Comparison of ENCODE assay signal across 17 mouse cellular contexts in the genomic region with DNA sequence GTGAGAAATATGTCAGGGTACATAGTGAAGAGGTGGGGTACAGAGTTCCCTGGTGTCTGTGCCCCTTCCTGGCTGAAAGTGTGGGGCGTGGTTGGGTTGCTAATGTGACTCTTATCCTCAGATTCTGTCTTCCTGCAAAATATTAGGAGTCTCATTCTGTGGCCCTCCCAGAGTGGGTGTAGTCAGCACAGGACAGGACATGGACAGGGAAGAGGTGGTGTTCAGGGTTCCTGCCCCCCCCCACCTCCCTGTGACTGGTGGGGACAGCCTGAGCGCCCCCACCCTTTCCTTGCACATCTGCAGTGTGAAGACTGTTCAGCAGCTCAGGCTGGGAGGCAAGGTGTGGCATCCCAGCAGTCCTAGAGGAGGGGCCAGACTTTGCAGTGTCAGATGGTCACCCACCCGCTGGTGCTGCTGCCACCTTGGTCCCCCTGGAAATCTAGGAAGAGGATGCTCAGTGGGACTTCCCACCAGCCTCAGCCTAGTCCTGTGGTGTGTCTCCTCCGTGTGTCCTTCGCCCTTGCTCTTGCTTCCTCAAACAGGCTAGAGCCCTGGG. TPM values are rescaled to one million over a fixed set of nuclear protein-coding genes. Genes with fewer than 3 reads are reported as not detected.
DNase-seq lines count a peak whose midpoint lies in the region; ATAC-seq and TF ChIP-seq lines count a peak whose summit lies in the region.
"Had no signal": no experiment of that assay in that cellular context is flagged by ENCODE, and none has a peak within 500 bp of the region (broad histone marks: within the 10 kb centered on the region; RNA-seq: fewer than 3 reads in every experiment).

No protein-coding gene starts in this region.

- peak; percentile 16 for DNase-seq in kidney, adult 2 months
- DNase-seq in kidney, adult 8-10 months = no peak
- no peak for DNase-seq in midbrain, embryonic 10.5 days (ENCODE audit: low spot score)
- no peak for DNase-seq in T-cell, adult 2 months (ENCODE audit: low spot score)
- DNase-seq: cerebellum, postnatal 25 days; gastrocnemius, postnatal 25 days; heart, postnatal 36 days; layer of hippocampus, adult 9-11 months; lung, adult 2 months; right cerebral cortex, postnatal 25 days had no signal

- H3K27ac ChIP-seq in forebrain, embryonic 16.5 days (ENCODE audit: low read length) = no peak overlapping the region
- H3K27ac ChIP-seq in forebrain, embryonic 15.5 days (replicated peaks) = no peak overlapping the region
- H3K27ac ChIP-seq in kidney, adult 2 months (ENCODE audit: insufficient read depth, low read depth, low read length) = no peak overlapping the region
- H3K27ac ChIP-seq in midbrain, embryonic 10.5 days (replicated peaks) = 0 out of 2 replicates have a peak overlapping the region, but pooled peaks have one; percentile 18
- H3K27ac ChIP-seq in midbrain, embryonic 16.5 days (ENCODE audit: low read length) = no peak overlapping the region
- H3K27ac ChIP-seq in liver, embryonic 15.5 days (replicated peaks) = peak overlapping the region; percentile 99
- H3K27ac ChIP-seq: embryonic facial prominence, embryonic 10.5 days; hindbrain, postnatal 0 days; kidney, postnatal 0 days had no signal

- no peak for TF ChIP-seq POLR2A in kidney, adult 2 months (IDR thresholded peaks at IDR 0.05; ENCODE audit: low read depth, low read length)

- H3K9ac ChIP-seq in forebrain, embryonic 16.5 days (replicated peaks; ENCODE audit: low read depth, low read length) = no peak overlapping the region
- no peak overlapping the region for H3K9ac ChIP-seq in forebrain, embryonic 15.5 days (replicated peaks)
- H3K9ac ChIP-seq in midbrain, embryonic 16.5 days (ENCODE audit: low read depth, low read length) = no peak overlapping the region
- no peak overlapping the region; the same call in 1 of the 2 replicates for H3K9ac ChIP-seq in liver, embryonic 15.5 days

- H3K36me3 ChIP-seq in forebrain, embryonic 16.5 days (ENCODE audit: control insufficient read depth, insufficient read depth) = no peaks in the 10 kb centered on the region
- no peaks in the 10 kb centered on the region for H3K36me3 ChIP-seq in forebrain, embryonic 15.5 days
- no peaks in the 10 kb centered on the region for H3K36me3 ChIP-seq in kidney, adult 2 months (ENCODE audit: control insufficient read depth, insufficient read depth, low read length)
- H3K36me3 ChIP-seq in midbrain, embryonic 10.5 days = no peaks in the 10 kb centered on the region
- H3K36me3 ChIP-seq in midbrain, embryonic 16.5 days (ENCODE audit: control insufficient read depth, insufficient read depth, low read length) = no peaks in the 10 kb centered on the region
- peaks cover 10% of the 10 kb centered on the region for H3K36me3 ChIP-seq in liver, embryonic 15.5 days (replicated peaks)
- H3K36me3 ChIP-seq: embryonic facial prominence, embryonic 10.5 days had no signal

- no peak overlapping the region for H3K4me3 ChIP-seq in forebrain, embryonic 16.5 days (replicated peaks; ENCODE audit: low read length)
- H3K4me3 ChIP-seq in forebrain, embryonic 15.5 days = no peak overlapping the region
- no peak overlapping the region for H3K4me3 ChIP-seq in kidney, adult 2 months (ENCODE audit: insufficient read depth, low read depth, low read length)
- no peak overlapping the region for H3K4me3 ChIP-seq in midbrain, embryonic 10.5 days
- H3K4me3 ChIP-seq in midbrain, embryonic 16.5 days (ENCODE audit: low read depth, low read length) = no peak overlapping the region
- no peak overlapping the region for H3K4me3 ChIP-seq in liver, embryonic 15.5 days (replicated peaks)
- H3K4me3 ChIP-seq: embryonic facial prominence, embryonic 10.5 days had no signal

- peaks cover 29% of the 10 kb centered on the region for H3K4me1 ChIP-seq in forebrain, embryonic 16.5 days (replicated peaks; ENCODE audit: control insufficient read depth, insufficient read depth, low read length)
- peaks cover 30% of the 10 kb centered on the region for H3K4me1 ChIP-seq in forebrain, embryonic 15.5 days
- H3K4me1 ChIP-seq in kidney, adult 2 months (ENCODE audit: control insufficient read depth, insufficient read depth, low read length) = no peaks in the 10 kb centered on the region
- peaks cover 34% of the 10 kb centered on the region for H3K4me1 ChIP-seq in midbrain, embryonic 10.5 days
- H3K4me1 ChIP-seq in midbrain, embryonic 16.5 days (ENCODE audit: control insufficient read depth, insufficient read depth, low read length) = peaks cover 17% of the 10 kb centered on the region
- peaks cover 97% of the 10 kb centered on the region for H3K4me1 ChIP-seq in liver, embryonic 15.5 days (replicated peaks)

- H3K27me3 ChIP-seq in forebrain, embryonic 16.5 days (replicated peaks; ENCODE audit: control insufficient read depth, insufficient read depth, low read length) = no peaks in the 10 kb centered on the region
- no peaks in the 10 kb centered on the region for H3K27me3 ChIP-seq in forebrain, embryonic 15.5 days
- no peaks in the 10 kb centered on the region for H3K27me3 ChIP-seq in kidney, adult 2 months (replicated peaks; ENCODE audit: control insufficient read depth, insufficient read depth, low read length)
- no peaks in the 10 kb centered on the region for H3K27me3 ChIP-seq in midbrain, embryonic 10.5 days (ENCODE audit: low read depth, poor library complexity, severe bottlenecking)
- no peaks in the 10 kb centered on the region for H3K27me3 ChIP-seq in midbrain, embryonic 16.5 days (ENCODE audit: control insufficient read depth, insufficient read depth, low read depth, low read length)
- 0 out of 2 replicates have a peak, but pooled peaks cover 5% of the 10 kb centered on the region for H3K27me3 ChIP-seq in liver, embryonic 15.5 days

- H3K4me2 ChIP-seq in forebrain, embryonic 16.5 days (ENCODE audit: low read length) = no peak overlapping the region
- no peak overlapping the region for H3K4me2 ChIP-seq in forebrain, embryonic 15.5 days (replicated peaks)
- no peak overlapping the region for H3K4me2 ChIP-seq in midbrain, embryonic 16.5 days (ENCODE audit: low read length)
- peak overlapping the region; percentile 86 for H3K4me2 ChIP-seq in liver, embryonic 15.5 days

- peak; percentile 22; the same call in 1 of the 2 replicates for ATAC-seq in forebrain, embryonic 16.5 days
- no peak for ATAC-seq in forebrain, embryonic 15.5 days (replicated peaks)
- no peak for ATAC-seq in midbrain, embryonic 16.5 days
- ATAC-seq in liver, embryonic 15.5 days (ENCODE audit: insufficient read depth) = no peak
- ATAC-seq: hindbrain, postnatal 0 days had no signal

- TF ChIP-seq CTCF in kidney, adult 2 months (conservative IDR thresholded peaks at IDR 0.05; ENCODE audit: insufficient read depth, insufficient read length, low read depth, low read length) = no peak

- no peaks in the 10 kb centered on the region for H3K9me3 ChIP-seq in forebrain, embryonic 16.5 days (ENCODE audit: control insufficient read depth, low read length)
- no peaks in the 10 kb centered on the region for H3K9me3 ChIP-seq in forebrain, embryonic 15.5 days
- H3K9me3 ChIP-seq in midbrain, embryonic 10.5 days (replicated peaks) = no peaks in the 10 kb centered on the region
- no peaks in the 10 kb centered on the region for H3K9me3 ChIP-seq in midbrain, embryonic 16.5 days (replicated peaks; ENCODE audit: control insufficient read depth, low read length, poor library complexity, severe bottlenecking)
- H3K9me3 ChIP-seq in liver, embryonic 15.5 days (replicated peaks) = no peaks in the 10 kb centered on the region
- H3K9me3 ChIP-seq: embryonic facial prominence, embryonic 10.5 days had no signal

- 78% methylated on average over 5 of the region's 5 CpGs for WGBS in forebrain, embryonic 16.5 days
- WGBS in forebrain, embryonic 15.5 days = 77% methylated on average over 5 of the region's 5 CpGs
- 84% methylated on average over 5 of the region's 5 CpGs for WGBS in kidney, adult 2 months
- 68% methylated on average over 5 of the region's 5 CpGs for WGBS in midbrain, embryonic 10.5 days
- 76% methylated on average over 5 of the region's 5 CpGs for WGBS in midbrain, embryonic 16.5 days
- WGBS in liver, embryonic 15.5 days (ENCODE audit: insufficient replicate concordance) = 56% methylated on average over 5 of the region's 5 CpGs

RNA-seq across cellular contexts. Expression of gene Smox, which starts 8.1 kb away (rescaled TPM):
- 56.2 and 57.2 TPM in 2 replicates for polyA plus RNA-seq in forebrain, embryonic 16.5 days (2015; fragmentation: Nextera tagmentation; extraction: Ambion mirVana)
- polyA plus RNA-seq in forebrain, embryonic 15.5 days (2015; fragmentation: Nextera tagmentation; extraction: Ambion mirVana) = 55.6 and 63.3 TPM in 2 replicates
- polyA plus RNA-seq in kidney, adult 2 months (2012; rRNA removed) = 12.5 and 14.9 TPM in 2 replicates
- polyA plus RNA-seq in midbrain, embryonic 10.5 days (2016; fragmentation: Nextera tagmentation; extraction: Ambion mirVana) = 29.5 and 37.2 TPM in 2 replicates
- polyA plus RNA-seq in midbrain, embryonic 16.5 days (2015; fragmentation: Nextera tagmentation; extraction: Ambion mirVana) = 46.1 and 52.7 TPM in 2 replicates
- polyA plus RNA-seq in liver, embryonic 15.5 days (2015; fragmentation: Nextera tagmentation; extraction: Ambion mirVana) = 106 and 117 TPM in 2 replicates

Comparison
In these comparisons a context has a peak if more than half of its experiments do, and no peak if none do; other contexts are left out.
1. H3K27ac ChIP-seq: peak in midbrain, embryonic 10.5 days (single experiment) and liver, embryonic 15.5 days (single experiment); none in forebrain, embryonic 16.5 days (single experiment), forebrain, embryonic 15.5 days (single experiment), kidney, adult 2 months (single experiment) and midbrain, embryonic 16.5 days (single experiment).